Mouse (Mus musculus) cerebellum, postnatal 14 days (tissue): ENCODE measurements at regions not wholly inside any gene's neighbourhood (a gene's known extent, or its start where the extent isn't known, plus 50 kb on each side); places are given as distances from the start of the nearest gene placed in this dataset.
A peak's percentile ranks its signal among the peaks of the same experiment; 100 is the strongest.

Source experiments
- DNase-seq, 2 experiments: peaks; one replicate each; pipeline ENCODE4 v3.0.0; 2021; ENCODE audit warnings: mixed read lengths in 2 of 2

GRCm38 (mm10) chr11:17759224-17759623, 194.5 kb downstream of the Etaa1 start:
- no peak for DNase-seq

GRCm38 (mm10) chr11:17763411-17763810, 190.3 kb downstream of the Etaa1 start:
- DNase-seq: peak; percentile 93 to 96

- peak; percentile 26 to 58 for DNase-seq
These were observed 189.5 kb downstream of the Etaa1 start for GRCm38 (mm10) chr11:17764146-17764545.

- peak; percentile 89 to 91 for DNase-seq
These were observed 185.3 kb downstream of the Etaa1 start for GRCm38 (mm10) chr11:17768345-17768759.

- peak in 1 of 2 experiments; percentile 34 for DNase-seq
These were observed 184.7 kb downstream of the Etaa1 start for GRCm38 (mm10) chr11:17768837-17769466.

- no peak for DNase-seq
These were observed 156.0 kb downstream of the Etaa1 start for GRCm38 (mm10) chr11:17797632-17798031.

GRCm38 (mm10) chr11:17807851-17808250, 145.8 kb downstream of the Etaa1 start:
- DNase-seq: no peak

GRCm38 (mm10) chr11:17811829-17812559, 141.7 kb downstream of the Etaa1 start:
- DNase-seq: no peak

- DNase-seq: no peak
These were observed 111.0 kb downstream of the Etaa1 start for GRCm38 (mm10) chr11:17842642-17843041.

- DNase-seq: peak; percentile 75
These were observed 101.3 kb downstream of the Etaa1 start for GRCm38 (mm10) chr11:17852405-17852804.

GRCm38 (mm10) chr11:17853246-17853804, 100.3 kb downstream of the Etaa1 start:
- no peak for DNase-seq

- DNase-seq: no peak
These were observed 99.8 kb downstream of the Etaa1 start for GRCm38 (mm10) chr11:17853832-17854231.

- DNase-seq: no peak
These were observed 94.1 kb downstream of the Etaa1 start for GRCm38 (mm10) chr11:17859364-17860131.

- DNase-seq: no peak
These were observed 88.8 kb downstream of the Etaa1 start for GRCm38 (mm10) chr11:17864833-17865397.

- no peak for DNase-seq
These were observed 83.0 kb downstream of the Etaa1 start for GRCm38 (mm10) chr11:17870690-17871089.

- DNase-seq: peak; percentile 36 to 49
These were observed 81.8 kb downstream of the Etaa1 start for GRCm38 (mm10) chr11:17871920-17872319.

GRCm38 (mm10) chr11:17883276-17883675, 70.4 kb downstream of the Etaa1 start:
- DNase-seq: no peak
